Mouse (Mus musculus) lung, postnatal 0 days (tissue): ENCODE measurements around the gene Rras. TPM values are rescaled to one million over a fixed set of nuclear protein-coding genes. Genes with fewer than 3 reads are reported as not detected.

Experiments used
- ATAC-seq: fragments of 200-750 bp; cut with Nextera tagmentation; 2 replicates; pipeline ENCODE4 v1.8.0; 2017; ENCODE audit warnings: moderate library complexity
- DNase-seq: peaks from one replicate; pipeline ENCODE4 v3.0.0-alpha.2; 2016; ENCODE audit warnings: low spot score
- H3K27ac ChIP-seq: fragments of 300-500 bp; sonication (generic); 2 replicates; pipeline ENCODE4 v1.5.1; 2014; ENCODE audit warnings: antibody characterized with exemption, mild to moderate bottlenecking, low read length, mixed read lengths
- H3K27me3 ChIP-seq: fragments of 300-500 bp; sonication (generic); replicated peaks from 2 replicates; pipeline ENCODE4 v1.6.1; 2014; ENCODE audit warnings: low read length, mixed read lengths; ENCODE audit not compliant: insufficient read depth
- H3K36me3 ChIP-seq: fragments of 300-500 bp; sonication (generic); 2 replicates; pipeline ENCODE4 v1.6.1; 2014; ENCODE audit warnings: low read length, mixed read lengths; ENCODE audit not compliant: insufficient read depth
- H3K4me1 ChIP-seq: fragments of 300-500 bp; sonication (generic); 2 replicates; pipeline ENCODE4 v1.6.1; 2014; ENCODE audit warnings: antibody characterized with exemption, low read depth, low read length, mixed read lengths; ENCODE audit not compliant: insufficient read depth
- H3K4me2 ChIP-seq: fragments of 300-500 bp; sonication (generic); replicated peaks from 2 replicates; pipeline ENCODE4 v1.6.1; 2014; ENCODE audit warnings: low read depth, mild to moderate bottlenecking, low read length, moderate library complexity, mixed read lengths
- H3K4me3 ChIP-seq: fragments of 300-500 bp; sonication (generic); 2 replicates; pipeline ENCODE4 v1.5.1; 2014; ENCODE audit warnings: low read depth, low read length
- H3K9ac ChIP-seq: fragments of 300-500 bp; sonication (generic); replicated peaks from 2 replicates; pipeline ENCODE4 v1.6.1; 2014; ENCODE audit warnings: low read depth, mild to moderate bottlenecking
- H3K9me3 ChIP-seq: fragments of 300-500 bp; sonication (generic); 2 replicates; pipeline ENCODE4 v1.6.1; 2016; ENCODE audit warnings: low read length, mixed read lengths
- CTCF ChIP-seq: IDR thresholded peaks from 2 replicates; pipeline ENCODE4 v1.5.1; 2016; ENCODE audit warnings: antibody characterized with exemption, mild to moderate bottlenecking
- EP300 ChIP-seq: IDR thresholded peaks from 2 replicates; pipeline ENCODE4 v1.6.1; 2016; ENCODE audit warnings: antibody characterized with exemption, mild to moderate bottlenecking, control low read depth
- WGBS: fragments of 180-500 bp; shearing (Covaris S2); extraction: QIAGEN DNeasy Blood & Tissue Kit; methylation state at CpG from one replicate; pipeline ENCODE4 v1.1.7; 2014; 5-methylcytosine and 5-hydroxymethylcytosine counted together
- polyA plus RNA-seq: library from polyadenylated mRNA; unstranded; fragments of >200 nt; fragmentation: Nextera tagmentation; extraction: Ambion mirVana; gene quantifications from 2 replicates; pipeline ENCODE4 v1.2.1, GENCODE M21; 2015

Rras gene
- polyA plus RNA-seq, 1 experiment from 2014 or later, result 160 TPM

- ATAC-seq (no peak), DNase-seq (no peak)
- Histone ChIP-seq H3K36me3 (peaks cover 57% of the 10 kb centered on the region), H3K4me3 (no peak overlapping the region), H3K9ac (no peak overlapping the region), H3K27me3 (no peaks in the 10 kb centered on the region), H3K9me3 (no peaks in the 10 kb centered on the region), H3K27ac (no peak overlapping the region), H3K4me1 (no peaks in the 10 kb centered on the region), H3K4me2 (no peak overlapping the region)
- TF ChIP-seq CTCF, result no peak
- TF ChIP-seq EP300, result no peak
- 73% methylated on average over 6 of the region's 6 CpGs for WGBS
Measured at GRCm38 (mm10) chr7:45005321-45005992, 12.3 kb upstream of the Rras start.

DNA sequence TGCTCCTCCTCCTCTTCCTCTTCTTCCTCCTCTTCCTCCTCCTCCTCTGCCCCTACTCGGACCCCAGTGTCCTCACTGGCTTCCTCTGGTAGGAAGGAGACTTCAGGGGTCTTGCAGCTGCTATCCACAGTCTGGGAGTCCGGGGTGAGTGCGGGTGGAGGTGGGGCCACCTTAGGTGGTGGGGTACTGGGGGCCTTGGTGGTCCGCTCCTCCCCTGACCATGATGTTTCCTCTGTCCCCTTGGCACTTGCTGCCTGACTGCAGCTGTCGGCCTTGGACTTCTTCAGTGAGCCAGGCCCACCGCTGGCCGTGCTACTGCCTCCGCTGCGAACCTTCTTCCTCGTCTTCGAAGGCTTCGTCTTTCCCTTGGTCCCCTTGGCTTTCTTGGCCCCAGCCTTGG lies 11.3 kb upstream of the Rras start:
- no peaks in the 10 kb centered on the region for H3K9me3 ChIP-seq
- TF ChIP-seq EP300 (no peak), CTCF (no peak)
- H3K36me3 ChIP-seq, result peaks cover 56% of the 10 kb centered on the region
- H3K4me3 ChIP-seq, result no peak overlapping the region
- no peaks in the 10 kb centered on the region for H3K4me1 ChIP-seq
- H3K4me2 ChIP-seq, result no peak overlapping the region
- DNase-seq (no peak), ATAC-seq (no peak)
- no peaks in the 10 kb centered on the region for H3K27me3 ChIP-seq
- no peak overlapping the region for H3K9ac ChIP-seq
- H3K27ac ChIP-seq, result no peak overlapping the region
- WGBS, result 92% methylated on average over 12 of the region's 12 CpGs

DNA sequence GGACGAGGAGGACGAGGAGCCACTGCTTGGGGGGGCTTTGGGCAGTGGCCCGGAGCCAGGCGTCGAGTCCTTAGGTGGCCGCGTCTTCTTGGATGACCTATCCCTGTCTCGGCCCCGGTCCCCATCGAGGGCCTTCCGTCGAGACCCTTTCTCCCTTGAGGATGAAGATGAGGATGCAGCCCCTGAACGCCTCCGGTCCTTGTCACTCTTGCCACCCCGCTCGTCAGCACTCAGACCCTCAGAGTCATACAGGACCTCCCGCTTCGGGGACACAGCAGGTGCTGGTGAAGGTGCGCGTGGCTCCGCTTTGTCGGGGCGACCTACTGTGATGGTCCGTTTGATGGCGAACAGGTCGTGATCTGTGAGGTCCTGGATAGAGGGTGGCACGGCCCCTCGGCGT lies 10.6 kb upstream of the Rras start:
- Histone ChIP-seq H3K9ac (no peak overlapping the region), H3K4me3 (no peak overlapping the region), H3K27me3 (no peaks in the 10 kb centered on the region), H3K4me2 (no peak overlapping the region), H3K4me1 (no peaks in the 10 kb centered on the region), H3K9me3 (no peaks in the 10 kb centered on the region), H3K36me3 (peaks cover 53% of the 10 kb centered on the region), H3K27ac (no peak overlapping the region)
- no peak for TF ChIP-seq EP300
- no peak for TF ChIP-seq CTCF
- ATAC-seq (no peak), DNase-seq (no peak)
- WGBS, result 96% methylated on average over 29 of the region's 29 CpGs

GRCm38 (mm10) chr7:45007846-45008245 lies 9.9 kb upstream of the Rras start:
- Histone ChIP-seq H3K9ac (no peak overlapping the region), H3K27me3 (no peaks in the 10 kb centered on the region), H3K9me3 (no peaks in the 10 kb centered on the region), H3K36me3 (peaks cover 46% of the 10 kb centered on the region), H3K4me2 (no peak overlapping the region), H3K4me3 (no peak overlapping the region), H3K27ac (no peak overlapping the region), H3K4me1 (no peaks in the 10 kb centered on the region)
- no peak for TF ChIP-seq CTCF
- TF ChIP-seq EP300, result no peak
- 94% methylated on average over 30 of the region's 30 CpGs for WGBS
- DNase-seq, result no peak
- ATAC-seq, result no peak

- WGBS, result 92% methylated on average over 19 of the region's 19 CpGs
- DNase-seq, result no peak
- Histone ChIP-seq H3K27me3 (no peaks in the 10 kb centered on the region), H3K9me3 (no peaks in the 10 kb centered on the region), H3K9ac (no peak overlapping the region), H3K4me1 (no peaks in the 10 kb centered on the region), H3K36me3 (peaks cover 40% of the 10 kb centered on the region), H3K4me3 (no peak overlapping the region), H3K27ac (no peak overlapping the region), H3K4me2 (no peak overlapping the region)
- no peak for ATAC-seq
- TF ChIP-seq CTCF (no peak), EP300 (no peak)
Measured at GRCm38 (mm10) chr7:45008411-45008810, 9.3 kb upstream of the Rras start.

DNA sequence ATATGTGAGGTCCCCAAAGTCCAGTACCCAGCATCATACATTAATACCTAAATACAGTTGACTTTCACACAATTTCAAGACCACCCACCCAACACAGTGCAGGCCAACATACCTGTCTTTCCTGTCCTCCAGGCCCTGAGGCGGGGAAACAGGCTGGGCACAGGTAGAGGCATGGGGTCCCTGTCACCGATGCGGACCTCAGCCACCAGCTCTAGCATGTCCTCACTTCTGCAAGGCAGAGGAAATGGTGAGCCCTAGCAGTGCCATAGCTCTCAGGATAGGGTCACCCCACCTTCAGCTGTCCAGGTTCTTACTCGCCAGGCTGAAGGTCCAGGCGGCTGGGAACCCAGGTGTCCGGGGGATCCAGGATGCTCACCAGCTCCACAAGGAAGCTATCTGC lies 5.8 kb upstream of the Rras start:
- DNase-seq (no peak), ATAC-seq (no peak)
- Histone ChIP-seq H3K4me1 (no peaks in the 10 kb centered on the region), H3K36me3 (peaks cover 21% of the 10 kb centered on the region), H3K4me3 (no peak overlapping the region), H3K27ac (no peak overlapping the region), H3K9ac (no peak overlapping the region), H3K27me3 (no peaks in the 10 kb centered on the region), H3K9me3 (no peaks in the 10 kb centered on the region), H3K4me2 (no peak overlapping the region)
- WGBS, result 97% methylated on average over 6 of the region's 6 CpGs
- TF ChIP-seq CTCF (no peak), EP300 (no peak)

DNA sequence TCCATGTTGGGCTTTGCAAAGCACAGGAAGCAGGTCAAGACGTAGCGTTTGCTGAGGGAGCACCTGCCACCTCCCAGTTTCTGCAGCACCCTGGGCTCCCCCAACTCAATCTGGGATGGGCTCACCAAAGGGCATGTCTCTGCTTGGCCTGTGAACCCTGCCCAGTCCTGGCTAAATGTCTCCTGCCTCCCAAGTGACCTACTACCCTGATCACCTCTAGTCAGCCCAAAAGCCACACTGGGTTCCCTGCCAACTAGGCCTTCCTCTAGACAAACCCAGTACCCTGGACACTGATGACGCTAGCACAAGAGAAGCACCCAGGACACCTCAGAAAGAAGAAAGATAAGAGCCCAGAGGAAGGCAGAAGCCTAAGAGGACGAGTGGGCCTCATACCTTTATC lies 4.9 kb upstream of the Rras start:
- no peak for ATAC-seq
- no peak for TF ChIP-seq EP300
- TF ChIP-seq CTCF, result no peak
- H3K36me3 ChIP-seq, result peaks cover 14% of the 10 kb centered on the region
- WGBS, result 87% methylated on average over 4 of the region's 4 CpGs
- H3K27me3 ChIP-seq, result no peaks in the 10 kb centered on the region
- no peak overlapping the region for H3K4me3 ChIP-seq
- DNase-seq, result no peak
- H3K27ac ChIP-seq, result no peak overlapping the region
- H3K9me3 ChIP-seq, result no peaks in the 10 kb centered on the region
- no peak overlapping the region for H3K4me2 ChIP-seq
- H3K9ac ChIP-seq, result no peak overlapping the region
- no peaks in the 10 kb centered on the region for H3K4me1 ChIP-seq
